Mouse (Mus musculus): ENCODE measurements around the gene 1110065P20Rik.

DNA sequence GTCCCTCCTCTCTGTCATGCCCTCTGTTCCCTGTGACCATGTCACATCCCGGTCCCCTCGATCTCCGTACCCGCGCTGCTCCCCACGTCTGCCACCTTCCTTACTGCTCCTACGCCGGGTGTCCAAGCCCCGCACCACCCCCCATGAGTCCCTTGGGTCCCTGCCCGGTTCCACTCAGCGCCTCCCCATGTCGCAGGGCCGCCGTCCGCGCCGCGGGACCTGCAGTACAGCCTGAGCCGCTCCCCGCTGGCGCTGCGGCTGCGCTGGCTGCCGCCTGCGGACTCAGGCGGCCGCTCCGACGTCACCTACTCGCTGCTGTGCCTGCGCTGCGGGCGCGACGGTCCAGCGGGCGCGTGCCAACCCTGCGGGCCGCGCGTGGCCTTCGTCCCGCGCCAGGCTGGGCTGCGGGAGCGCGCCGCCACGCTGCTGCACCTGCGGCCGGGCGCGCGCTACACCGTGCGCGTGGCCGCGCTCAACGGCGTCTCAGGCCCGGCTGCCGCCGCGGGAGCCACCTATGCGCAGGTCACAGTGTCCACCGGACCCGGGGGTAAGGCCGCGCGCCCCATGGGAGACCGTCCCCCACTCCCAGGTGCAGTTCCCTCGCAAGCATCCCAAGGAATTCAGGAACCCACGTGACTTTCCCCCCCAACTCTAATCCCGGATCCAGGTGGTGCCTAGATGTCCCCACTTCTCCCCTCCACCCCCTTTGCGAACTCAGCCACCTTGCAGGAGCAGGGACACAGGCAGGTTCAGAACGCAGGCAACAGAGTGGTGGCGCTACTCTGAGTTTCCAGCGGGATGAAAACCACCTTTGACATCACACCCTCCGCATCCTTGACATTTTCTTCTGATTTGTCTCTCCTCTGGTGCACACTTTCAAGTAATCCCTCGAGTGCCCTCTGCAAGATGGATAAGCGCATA is 43.8 kb upstream of the 1110065P20Rik start:
- no peak for TF ChIP-seq CTCF (IDR thresholded peaks at IDR 0.05; ENCODE audit: extremely low read depth, insufficient read depth, insufficient read length, insufficient replicate concordance)
- TF ChIP-seq POLR2A (IDR thresholded peaks at IDR 0.05; ENCODE audit: low read depth, low read length) = no peak
